Mouse (Mus musculus) heart, adult 11 months (tissue): ENCODE data around the gene Taok1.
A peak's percentile ranks its signal among the peaks of the same experiment; 100 is the strongest.

Experiments
- DNase-seq: peaks from one replicate; pipeline ENCODE4 v3.0.0; 2022

Taok1 gene

GRCm38 (mm10) chr11:77507426-77507825 is 100.2 kb downstream of the Taok1 start:
- peak; percentile 90 for DNase-seq

GRCm38 (mm10) chr11:77506941-77507340 is 100.7 kb downstream of the Taok1 start:
- peak; percentile 91 for DNase-seq

- peak; percentile 92 for DNase-seq
Measured at GRCm38 (mm10) chr11:77506273-77506672, 101.3 kb downstream of the Taok1 start.

GRCm38 (mm10) chr11:77505291-77505980 is 102.2 kb downstream of the Taok1 start:
- DNase-seq, result peak; percentile 93

- DNase-seq, result peak; percentile 90
Measured at GRCm38 (mm10) chr11:77504377-77504776, 103.2 kb downstream of the Taok1 start.

GRCm38 (mm10) chr11:77503511-77503910 is 104.1 kb downstream of the Taok1 start:
- DNase-seq, result peak; percentile 97

- peak; percentile 91 for DNase-seq
Measured at GRCm38 (mm10) chr11:77502481-77502880, 105.1 kb downstream of the Taok1 start.

- DNase-seq, result no peak
Measured at GRCm38 (mm10) chr11:77501971-77502370, 105.6 kb downstream of the Taok1 start.

GRCm38 (mm10) chr11:77501392-77501791 is 106.2 kb downstream of the Taok1 start:
- peak; percentile 97 for DNase-seq

- peak; percentile 92 for DNase-seq
Measured at GRCm38 (mm10) chr11:77500361-77501325, 107.0 kb downstream of the Taok1 start.

- peak; percentile 92 for DNase-seq
Measured at GRCm38 (mm10) chr11:77499354-77499753, 108.3 kb downstream of the Taok1 start.

GRCm38 (mm10) chr11:77498261-77499139 is 109.1 kb downstream of the Taok1 start:
- DNase-seq, result peak; percentile 93

- DNase-seq, result peak; percentile 98
Measured at GRCm38 (mm10) chr11:77497851-77498250, 109.8 kb downstream of the Taok1 start.

GRCm38 (mm10) chr11:77497341-77497756 is 110.3 kb downstream of the Taok1 start:
- peak; percentile 99 for DNase-seq

- peak; percentile 88 for DNase-seq
Measured at GRCm38 (mm10) chr11:77495507-77495906, 112.1 kb downstream of the Taok1 start.

- peak; percentile 90 for DNase-seq
Measured at GRCm38 (mm10) chr11:77494782-77495181, 112.8 kb downstream of the Taok1 start.

- DNase-seq, result no peak
Measured at GRCm38 (mm10) chr11:77494344-77494676, 113.3 kb downstream of the Taok1 start.

GRCm38 (mm10) chr11:77493512-77494343 is 113.9 kb downstream of the Taok1 start, which contains the start of gene Git1:
Gene Git1, plus strand, starts transcription at chr11:77493562.
- peak; percentile 97 for DNase-seq

GRCm38 (mm10) chr11:77492911-77493332 is 114.7 kb downstream of the Taok1 start:
- peak; percentile 99 for DNase-seq

GRCm38 (mm10) chr11:77492311-77492871 is 115.2 kb downstream of the Taok1 start:
- peak; percentile 95 for DNase-seq
